Mouse (Mus musculus) bone marrow macrophage, adult 2 months (primary cell): ENCODE results near the gene Aldh1b1. TPM values are rescaled to one million over a fixed set of nuclear protein-coding genes. Genes with fewer than 3 reads are reported as not detected.

Source experiments
- H3K27ac ChIP-seq: 2 replicates; pipeline ENCODE4 v1.5.1; 2012; ENCODE audit warnings: low read depth, low read length; ENCODE audit not compliant: insufficient read depth
- H3K4me1 ChIP-seq: 2 replicates; pipeline ENCODE4 v1.6.1; 2012; ENCODE audit warnings: low read length; ENCODE audit not compliant: control insufficient read depth, insufficient read depth
- H3K4me3 ChIP-seq: 2 replicates; pipeline ENCODE4 v1.5.1; 2012; ENCODE audit warnings: mild to moderate bottlenecking, low read length, moderate library complexity; ENCODE audit not compliant: insufficient read depth
- CTCF ChIP-seq: IDR thresholded peaks from 2 replicates; pipeline ENCODE4 v1.5.1; 2012; ENCODE audit warnings: low read depth, mild to moderate bottlenecking, low read length, moderate library complexity
- POLR2A ChIP-seq: IDR thresholded peaks from 2 replicates; pipeline ENCODE4 v1.6.1; 2012; ENCODE audit warnings: mild to moderate bottlenecking, low read depth, low read length, borderline replicate concordance
- polyA plus RNA-seq: library from polyadenylated mRNA; stranded (reverse); fragments of >200 nt; gene quantifications from 2 replicates; pipeline ENCODE4 v1.2.4, GENCODE M21; 2012; ENCODE audit not compliant: missing spikeins, insufficient read depth, insufficient read length

Gene Aldh1b1
- polyA plus RNA-seq, 1 experiment: 4.2 TPM

- TF ChIP-seq POLR2A: no peak
- no peak for TF ChIP-seq CTCF
- peaks cover 2% of the 10 kb centered on the region; the same call in 1 of the 2 replicates for H3K4me1 ChIP-seq
- no peak overlapping the region for H3K4me3 ChIP-seq
- H3K27ac ChIP-seq: no peak overlapping the region
Measured at GRCm38 (mm10) chr4:45824049-45824760, 25.4 kb downstream of the Aldh1b1 start.

DNA sequence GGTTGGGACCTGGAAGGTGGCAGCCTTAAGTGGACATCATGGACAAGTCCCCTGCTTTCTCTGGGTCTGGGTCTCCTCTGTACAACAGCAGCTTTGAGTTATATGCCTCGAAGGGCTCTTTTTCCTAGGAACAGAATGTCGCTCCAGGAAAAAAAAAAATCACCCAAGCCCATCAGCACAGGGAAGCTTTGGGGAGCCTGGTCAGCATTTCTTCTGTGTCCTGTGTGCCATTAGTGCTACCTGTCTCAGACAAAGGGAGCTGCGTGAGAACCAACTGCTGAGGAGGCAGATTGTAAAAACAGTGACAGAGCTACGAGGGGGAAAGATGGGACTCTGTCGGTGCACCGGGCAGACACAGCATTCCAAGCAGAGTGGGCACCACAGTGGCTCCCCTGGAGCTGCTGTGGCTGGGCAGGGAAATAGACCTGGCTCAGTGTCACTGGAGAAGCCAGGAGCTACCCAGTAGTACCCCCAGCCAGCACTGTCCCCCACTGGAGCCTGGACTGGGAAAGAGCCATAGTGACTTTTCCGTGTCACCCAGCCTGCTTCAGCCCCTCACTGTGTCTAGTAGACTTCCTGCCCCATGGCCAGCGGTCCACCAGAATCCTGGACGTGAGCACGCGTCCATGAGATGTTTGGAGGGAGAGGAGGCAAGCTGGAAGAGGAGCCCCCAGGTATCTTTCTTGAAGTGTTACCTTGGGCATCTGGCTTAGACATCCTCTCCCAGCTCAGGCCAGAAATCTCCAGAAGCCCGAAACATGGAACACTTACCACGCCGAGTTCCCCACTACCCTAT, 26.1 kb downstream of the Aldh1b1 start:
- TF ChIP-seq CTCF: no peak
- TF ChIP-seq POLR2A: no peak
- no peak overlapping the region for H3K27ac ChIP-seq
- H3K4me3 ChIP-seq: no peak overlapping the region
- H3K4me1 ChIP-seq: no peaks in the 10 kb centered on the region

DNA sequence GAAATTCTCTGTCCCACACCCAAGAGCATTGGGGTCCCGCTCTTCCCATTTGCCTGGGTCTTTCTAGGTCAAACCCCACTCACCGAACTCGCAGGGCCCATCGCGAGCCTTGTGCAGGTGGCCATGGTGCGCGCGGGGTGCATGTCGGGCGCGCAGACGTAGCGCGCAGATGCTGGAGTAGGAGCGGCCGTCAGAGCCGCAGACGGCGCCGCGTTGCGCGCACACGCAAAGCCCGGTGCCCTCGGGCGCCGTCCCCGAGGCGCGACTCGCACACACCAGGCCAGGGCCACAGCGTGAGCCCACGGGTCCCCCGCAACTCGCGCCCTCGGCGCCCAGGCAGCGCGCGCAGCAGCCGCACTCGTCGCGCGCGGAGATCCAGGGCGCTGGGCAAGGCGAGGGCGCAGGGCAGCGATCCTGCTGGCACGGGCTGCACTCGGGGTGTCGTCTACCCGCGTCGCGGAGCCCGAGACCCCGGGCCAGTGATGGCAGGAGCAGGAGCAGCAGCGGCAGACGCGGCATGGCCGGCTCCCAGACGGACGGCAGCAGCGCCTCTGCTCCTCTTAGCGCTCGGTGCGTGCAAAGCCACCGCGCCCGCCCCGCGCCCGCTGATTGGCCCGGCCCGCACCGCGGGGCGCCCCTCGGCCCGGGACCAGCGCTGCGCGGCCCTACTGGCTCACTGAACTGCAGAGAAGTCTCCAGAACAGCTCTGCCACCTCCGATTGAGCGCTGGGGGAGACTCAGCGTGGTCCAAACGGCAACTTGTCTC, 27.6 kb downstream of the Aldh1b1 start, which contains the start of gene Igfbpl1:
Gene Igfbpl1 (minus strand): TSS at position 649 of the 766 bp plus-strand sequence.
- Histone ChIP-seq H3K4me3 (no peak within 1 kb of the TSS), H3K27ac (no peak within 1 kb of the TSS), H3K4me1 (no peaks in the 10 kb centered on the region)
- TF ChIP-seq POLR2A (no peak), CTCF (no peak)

DNA sequence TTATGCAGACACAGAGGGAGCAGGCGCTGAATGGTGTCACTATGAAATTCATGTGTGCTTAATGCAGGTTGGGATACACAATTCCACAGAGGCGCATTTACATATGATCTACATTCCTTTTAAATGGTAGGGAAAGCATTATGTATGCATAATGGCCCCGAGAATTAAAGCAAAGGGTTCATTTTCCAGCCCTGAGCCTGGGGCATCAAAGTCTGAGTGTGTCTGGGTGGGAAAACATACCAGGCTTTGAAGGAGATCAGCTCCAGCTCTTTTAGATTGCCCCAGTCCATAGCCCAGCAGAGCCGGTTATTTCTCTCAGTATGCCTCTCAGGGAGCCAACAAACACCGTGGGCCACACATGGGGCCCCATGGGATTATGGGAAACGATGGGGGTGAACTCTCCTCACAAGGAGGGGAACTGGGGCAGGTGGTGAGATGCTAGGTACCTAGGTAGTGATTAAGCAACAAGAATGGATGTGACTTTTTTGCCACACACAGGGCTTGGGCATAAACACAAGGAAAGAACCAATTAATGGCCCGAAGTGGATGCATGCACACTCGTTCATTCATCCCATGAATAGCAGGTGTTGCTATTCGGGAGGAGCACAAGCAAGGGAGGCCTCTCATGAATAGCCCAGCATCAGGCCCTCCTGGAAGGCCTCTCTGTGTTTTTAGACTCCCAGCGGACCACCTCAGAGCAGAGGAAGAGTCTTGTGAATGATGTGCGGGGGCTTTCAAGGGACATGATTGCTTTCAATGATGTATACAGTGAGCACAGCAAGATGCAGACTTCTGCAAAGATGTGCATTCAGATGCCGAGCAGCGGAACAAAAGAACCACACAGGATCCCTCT, 31.3 kb downstream of the Aldh1b1 start:
- H3K4me3 ChIP-seq: no peak overlapping the region
- no peaks in the 10 kb centered on the region for H3K4me1 ChIP-seq
- no peak overlapping the region for H3K27ac ChIP-seq
- no peak for TF ChIP-seq POLR2A
- no peak for TF ChIP-seq CTCF

DNA sequence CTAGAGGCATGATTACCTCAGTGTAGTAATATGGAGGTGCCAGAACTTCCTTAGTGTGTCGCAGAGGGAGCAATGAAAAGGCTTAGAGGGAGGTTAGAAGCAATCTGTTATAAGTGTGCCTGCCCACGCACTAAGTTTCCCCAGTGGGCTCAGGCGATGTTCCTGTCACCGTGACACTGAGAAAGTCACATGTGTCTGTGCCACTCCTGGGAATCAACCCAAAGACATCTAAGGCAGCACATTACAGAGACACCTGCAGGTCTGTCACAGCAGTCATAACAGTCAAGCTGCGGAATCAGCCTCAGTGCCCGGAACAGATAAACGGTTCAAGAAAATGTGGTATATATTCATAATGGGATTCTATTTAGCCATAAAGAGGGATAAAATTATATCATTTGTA, 33.2 kb downstream of the Aldh1b1 start:
- TF ChIP-seq POLR2A (no peak), CTCF (no peak)
- Histone ChIP-seq H3K4me1 (no peaks in the 10 kb centered on the region), H3K27ac (no peak overlapping the region), H3K4me3 (no peak overlapping the region)

GRCm38 (mm10) chr4:45833461-45833860, 34.6 kb downstream of the Aldh1b1 start:
- TF ChIP-seq CTCF (no peak), POLR2A (no peak)
- H3K4me1 ChIP-seq: no peaks in the 10 kb centered on the region
- H3K27ac ChIP-seq: no peak overlapping the region
- H3K4me3 ChIP-seq: no peak overlapping the region

DNA sequence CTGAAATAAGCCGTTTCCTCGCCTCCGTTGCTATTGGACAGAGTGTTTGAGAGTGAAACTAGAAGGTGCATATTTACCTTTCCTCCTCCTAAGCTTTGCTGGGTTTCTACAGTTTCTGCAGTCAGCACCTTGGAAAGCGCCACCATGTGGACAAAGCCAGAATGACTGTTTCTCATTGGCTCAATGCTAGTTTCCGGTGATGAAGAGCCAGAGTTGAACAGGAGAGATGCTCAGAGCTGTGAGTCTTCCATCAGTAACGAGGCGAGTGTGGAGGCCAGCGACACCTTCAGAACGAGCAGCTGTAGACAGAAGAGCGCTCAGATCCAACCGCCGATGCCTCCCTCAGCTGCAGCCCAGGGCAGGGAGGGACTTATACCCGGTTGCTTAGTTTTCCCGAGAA, 45.5 kb downstream of the Aldh1b1 start:
- Histone ChIP-seq H3K4me3 (no peak overlapping the region), H3K27ac (no peak overlapping the region), H3K4me1 (peaks cover 18% of the 10 kb centered on the region)
- no peak for TF ChIP-seq POLR2A
- peak; percentile 31; the same call in 1 of the 2 replicates for TF ChIP-seq CTCF

GRCm38 (mm10) chr4:45846263-45846662, 47.4 kb downstream of the Aldh1b1 start:
- no peak for TF ChIP-seq CTCF
- TF ChIP-seq POLR2A: no peak
- Histone ChIP-seq H3K4me1 (peaks cover 35% of the 10 kb centered on the region), H3K27ac (no peak overlapping the region), H3K4me3 (no peak overlapping the region)

- TF ChIP-seq CTCF: no peak
- TF ChIP-seq POLR2A: no peak
- Histone ChIP-seq H3K4me1 (peaks cover 46% of the 10 kb centered on the region), H3K27ac (peak within 1 kb of the TSS; percentile 78), H3K4me3 (no peak within 1 kb of the TSS)
Measured at GRCm38 (mm10) chr4:45848109-45848824, 49.4 kb downstream of the Aldh1b1 start, which contains the start of gene Stra6l. TSS of gene Stra6l (plus strand) at chr4:45848664.
